Mouse (Mus musculus) lung, embryonic 14.5 days (tissue): ENCODE results near the gene Ranbp17. TPM values are rescaled to one million over a fixed set of nuclear protein-coding genes. Genes with fewer than 3 reads are reported as not detected.

Source experiments
- ATAC-seq: fragments of 200-750 bp; cut with Nextera tagmentation; 2 replicates; pipeline ENCODE4 v1.8.0; 2017; ENCODE audit warnings: mild to moderate bottlenecking, moderate TSS enrichment, moderate library complexity; ENCODE audit not compliant: insufficient read depth
- DNase-seq: peaks from one replicate; pipeline ENCODE4 v3.0.0-alpha.2; 2015
- H3K27ac ChIP-seq: fragments of 300-500 bp; sonication (generic); 2 replicates; pipeline ENCODE4 v1.5.1; 2014; ENCODE audit warnings: low read depth, mild to moderate bottlenecking, moderate library complexity
- H3K27me3 ChIP-seq: fragments of 300-500 bp; sonication (generic); 2 replicates; pipeline ENCODE4 v1.6.1; 2014; ENCODE audit warnings: low read length, control low read depth; ENCODE audit not compliant: insufficient read depth
- H3K36me3 ChIP-seq: fragments of 300-500 bp; sonication (generic); 2 replicates; pipeline ENCODE4 v1.6.1; 2014; ENCODE audit warnings: control low read depth; ENCODE audit not compliant: insufficient read depth
- H3K4me1 ChIP-seq: fragments of 300-500 bp; sonication (generic); 2 replicates; pipeline ENCODE4 v1.6.1; 2014; ENCODE audit warnings: antibody characterized with exemption, control low read depth; ENCODE audit not compliant: insufficient read depth
- H3K4me2 ChIP-seq: fragments of 300-500 bp; sonication (generic); 2 replicates; pipeline ENCODE4 v1.6.1; 2014; ENCODE audit warnings: mild to moderate bottlenecking
- H3K4me3 ChIP-seq: fragments of 300-500 bp; sonication (generic); 2 replicates; pipeline ENCODE4 v1.5.1; 2014; ENCODE audit warnings: low read depth, low read length
- H3K9ac ChIP-seq: fragments of 300-500 bp; sonication (generic); 2 replicates; pipeline ENCODE4 v1.6.1; 2014
- H3K9me3 ChIP-seq: fragments of 300-500 bp; sonication (generic); 2 replicates; pipeline ENCODE4 v1.6.1; 2016; ENCODE audit warnings: low read depth, low read length, control low read depth
- CTCF ChIP-seq: IDR thresholded peaks from 2 replicates; pipeline ENCODE4 v1.5.1; 2016; ENCODE audit warnings: antibody characterized with exemption, low read depth
- WGBS: fragments of 180-500 bp; shearing (Covaris S2); extraction: QIAGEN DNeasy Blood & Tissue Kit; methylation state at CpG from one replicate; pipeline ENCODE4 v1.1.7; 2014; 5-methylcytosine and 5-hydroxymethylcytosine counted together
- polyA plus RNA-seq: library from polyadenylated mRNA; unstranded; fragments of >200 nt; fragmentation: Nextera tagmentation; extraction: Ambion mirVana; gene quantifications from 2 replicates; pipeline ENCODE4 v1.2.1, GENCODE M21; 2014

Gene Ranbp17
- polyA plus RNA-seq, 1 experiment from 2014 or later, result 6.5 TPM

GRCm38 (mm10) chr11:33299371-33299770, 214.2 kb downstream of the Ranbp17 start:
- DNase-seq (peak; percentile 14), ATAC-seq (no peak)
- H3K27ac ChIP-seq, result no peak overlapping the region
- H3K4me1 ChIP-seq, result no peaks in the 10 kb centered on the region
- no peak overlapping the region for H3K9ac ChIP-seq
- WGBS, result 56% methylated on average over 11 of the region's 11 CpGs
- H3K36me3 ChIP-seq, result no peaks in the 10 kb centered on the region
- no peaks in the 10 kb centered on the region for H3K27me3 ChIP-seq
- H3K4me2 ChIP-seq, result no peak overlapping the region
- H3K9me3 ChIP-seq, result no peaks in the 10 kb centered on the region
- no peak for TF ChIP-seq CTCF
- no peak overlapping the region for H3K4me3 ChIP-seq

- WGBS, result 73% methylated on average over 8 of the region's 8 CpGs
- Histone ChIP-seq H3K9ac (no peak overlapping the region), H3K27me3 (no peaks in the 10 kb centered on the region), H3K4me2 (no peak overlapping the region), H3K4me1 (no peaks in the 10 kb centered on the region), H3K27ac (no peak overlapping the region), H3K36me3 (no peaks in the 10 kb centered on the region), H3K4me3 (no peak overlapping the region), H3K9me3 (no peaks in the 10 kb centered on the region)
- no peak for TF ChIP-seq CTCF
- no peak for ATAC-seq
- DNase-seq, result no peak
These were observed 216.4 kb downstream of the Ranbp17 start for GRCm38 (mm10) chr11:33297121-33297520.

GRCm38 (mm10) chr11:33295422-33295821, 218.1 kb downstream of the Ranbp17 start:
- no peak overlapping the region for H3K9ac ChIP-seq
- TF ChIP-seq CTCF, result peak; percentile 60
- H3K4me3 ChIP-seq, result no peak overlapping the region
- DNase-seq (peak; percentile 77), ATAC-seq (no peak)
- no peaks in the 10 kb centered on the region for H3K27me3 ChIP-seq
- H3K36me3 ChIP-seq, result no peaks in the 10 kb centered on the region
- WGBS, result 24% methylated on average over 3 of the region's 3 CpGs
- no peak overlapping the region for H3K27ac ChIP-seq
- no peaks in the 10 kb centered on the region for H3K4me1 ChIP-seq
- H3K9me3 ChIP-seq, result no peaks in the 10 kb centered on the region
- H3K4me2 ChIP-seq, result no peak overlapping the region

- peak; percentile 22 for DNase-seq
- Histone ChIP-seq H3K4me1 (no peaks in the 10 kb centered on the region), H3K4me2 (no peak overlapping the region), H3K36me3 (no peaks in the 10 kb centered on the region), H3K4me3 (no peak overlapping the region), H3K27ac (no peak overlapping the region), H3K27me3 (no peaks in the 10 kb centered on the region), H3K9ac (no peak overlapping the region), H3K9me3 (no peaks in the 10 kb centered on the region)
- 47% methylated on average over 6 of the region's 6 CpGs for WGBS
- peak; percentile 35; the same call in 1 of the 2 replicates for ATAC-seq
- TF ChIP-seq CTCF, result no peak
These were observed 219.5 kb downstream of the Ranbp17 start for GRCm38 (mm10) chr11:33294063-33294462.

- H3K9me3 ChIP-seq, result no peaks in the 10 kb centered on the region
- DNase-seq (no peak), ATAC-seq (no peak)
- H3K4me1 ChIP-seq, result no peaks in the 10 kb centered on the region
- no peak overlapping the region for H3K27ac ChIP-seq
- H3K9ac ChIP-seq, result no peak overlapping the region
- no peaks in the 10 kb centered on the region for H3K27me3 ChIP-seq
- no peak for TF ChIP-seq CTCF
- whole genome bisulfite sequencing, result 65% methylated on average over 2 of the region's 2 CpGs
- no peaks in the 10 kb centered on the region for H3K36me3 ChIP-seq
- H3K4me3 ChIP-seq, result no peak overlapping the region
- no peak overlapping the region for H3K4me2 ChIP-seq
These were observed 235.0 kb downstream of the Ranbp17 start for GRCm38 (mm10) chr11:33278571-33278970.

GRCm38 (mm10) chr11:33276637-33277036, 236.9 kb downstream of the Ranbp17 start, which contains the start of gene Gm12117:
Gene Gm12117 (minus strand): TSS chr11:33276737.
- no peaks in the 10 kb centered on the region for H3K9me3 ChIP-seq
- H3K4me2 ChIP-seq, result no peak within 1 kb of the TSS
- H3K36me3 ChIP-seq, result no peaks in the 10 kb centered on the region
- no peak within 1 kb of the TSS for H3K9ac ChIP-seq
- no peaks in the 10 kb centered on the region for H3K4me1 ChIP-seq
- no peak within 1 kb of the TSS for H3K27ac ChIP-seq
- ATAC-seq (no peak), DNase-seq (no peak)
- H3K27me3 ChIP-seq, result no peaks in the 10 kb centered on the region
- no peak for TF ChIP-seq CTCF
- 96% methylated on average over 3 of the region's 3 CpGs for WGBS
- no peak within 1 kb of the TSS for H3K4me3 ChIP-seq

- H3K27ac ChIP-seq, result no peak overlapping the region
- H3K36me3 ChIP-seq, result no peaks in the 10 kb centered on the region
- H3K9ac ChIP-seq, result no peak overlapping the region
- H3K4me2 ChIP-seq, result no peak overlapping the region
- DNase-seq (no peak), ATAC-seq (no peak)
- H3K27me3 ChIP-seq, result no peaks in the 10 kb centered on the region
- no peaks in the 10 kb centered on the region for H3K4me1 ChIP-seq
- no peaks in the 10 kb centered on the region for H3K9me3 ChIP-seq
- WGBS, result 52% methylated on average over 3 of the region's 3 CpGs
- TF ChIP-seq CTCF, result no peak
- H3K4me3 ChIP-seq, result no peak overlapping the region
These were observed 238.7 kb downstream of the Ranbp17 start for GRCm38 (mm10) chr11:33274816-33275215.

- ATAC-seq (no peak), DNase-seq (no peak)
- Histone ChIP-seq H3K27me3 (no peaks in the 10 kb centered on the region), H3K9me3 (no peaks in the 10 kb centered on the region), H3K9ac (no peak overlapping the region), H3K4me3 (no peak overlapping the region), H3K4me1 (no peaks in the 10 kb centered on the region), H3K4me2 (no peak overlapping the region), H3K36me3 (no peaks in the 10 kb centered on the region), H3K27ac (no peak overlapping the region)
- no peak for TF ChIP-seq CTCF
- 75% methylated on average over 1 of the region's 1 CpGs for WGBS
These were observed 239.3 kb downstream of the Ranbp17 start for GRCm38 (mm10) chr11:33274294-33274693.
